Mouse (Mus musculus) intestine, postnatal 0 days (tissue): ENCODE measurements at regions not wholly inside any gene's neighbourhood (a gene's known extent, or its start where the extent isn't known, plus 50 kb on each side); places are given as distances from the start of the nearest gene placed in this dataset.

Source experiments
- ATAC-seq: fragments of 200-750 bp; cut with Nextera tagmentation; 2 replicates; pipeline ENCODE4 v1.8.0; 2017; ENCODE audit warnings: mild to moderate bottlenecking, moderate TSS enrichment, moderate library complexity
- H3K27ac ChIP-seq: fragments of 300-500 bp; sonication (generic); 2 replicates; pipeline ENCODE4 v1.5.1; 2014; ENCODE audit warnings: mild to moderate bottlenecking, low read depth, low read length, moderate library complexity
- H3K27me3 ChIP-seq: fragments of 300-500 bp; sonication (generic); replicated peaks from 2 replicates; pipeline ENCODE4 v1.6.1; 2014; ENCODE audit warnings: low read length, mixed read lengths; ENCODE audit not compliant: control insufficient read depth, insufficient read depth
- H3K36me3 ChIP-seq: fragments of 300-500 bp; sonication (generic); 2 replicates; pipeline ENCODE4 v1.6.1; 2014; ENCODE audit warnings: mild to moderate bottlenecking, moderate library complexity; ENCODE audit not compliant: control insufficient read depth, insufficient read depth
- H3K4me1 ChIP-seq: fragments of 300-500 bp; sonication (generic); replicated peaks from 2 replicates; pipeline ENCODE4 v1.6.1; 2014; ENCODE audit warnings: antibody characterized with exemption, low read length, mixed read lengths; ENCODE audit not compliant: control insufficient read depth, insufficient read depth
- H3K4me2 ChIP-seq: fragments of 300-500 bp; sonication (generic); replicated peaks from 2 replicates; pipeline ENCODE4 v1.6.1; 2014; ENCODE audit warnings: low read depth, mild to moderate bottlenecking, moderate library complexity
- H3K4me3 ChIP-seq: fragments of 300-500 bp; sonication (generic); 2 replicates; pipeline ENCODE4 v1.5.1; 2014; ENCODE audit warnings: low read depth, low read length
- H3K9ac ChIP-seq: fragments of 300-500 bp; sonication (generic); 2 replicates; pipeline ENCODE4 v1.6.1; 2014; ENCODE audit warnings: mild to moderate bottlenecking, low read depth, low read length
- H3K9me3 ChIP-seq: fragments of 300-500 bp; sonication (generic); 2 replicates; pipeline ENCODE4 v1.6.1; 2016; ENCODE audit warnings: mixed run types; ENCODE audit not compliant: control insufficient read depth
- CTCF ChIP-seq: sonication (generic); IDR thresholded peaks from 2 replicates; pipeline ENCODE4 v1.5.1; 2016; ENCODE audit warnings: low read depth, mild to moderate bottlenecking, control low read depth, antibody characterized with exemption, moderate library complexity
- WGBS: fragments of 180-500 bp; shearing (Covaris S2); extraction: QIAGEN DNeasy Blood & Tissue Kit; methylation state at CpG from one replicate; pipeline ENCODE4 v1.1.7; 2014; 5-methylcytosine and 5-hydroxymethylcytosine counted together

- H3K9me3 ChIP-seq, result no peaks in the 10 kb centered on the region
- H3K4me3 ChIP-seq, result no peak overlapping the region
- peak overlapping the region; percentile 28 for H3K4me2 ChIP-seq
- no peaks in the 10 kb centered on the region for H3K4me1 ChIP-seq
- no peak for TF ChIP-seq CTCF
- no peak overlapping the region for H3K9ac ChIP-seq
- H3K27ac ChIP-seq, result no peak overlapping the region
- H3K27me3 ChIP-seq, result no peaks in the 10 kb centered on the region
- WGBS, result 53% methylated on average over 19 of the region's 19 CpGs
- ATAC-seq, result no peak
- no peaks in the 10 kb centered on the region for H3K36me3 ChIP-seq
Measured at GRCm38 (mm10) chr8:11914681-11915474, 74.6 kb downstream of the Tex29 start.

DNA sequence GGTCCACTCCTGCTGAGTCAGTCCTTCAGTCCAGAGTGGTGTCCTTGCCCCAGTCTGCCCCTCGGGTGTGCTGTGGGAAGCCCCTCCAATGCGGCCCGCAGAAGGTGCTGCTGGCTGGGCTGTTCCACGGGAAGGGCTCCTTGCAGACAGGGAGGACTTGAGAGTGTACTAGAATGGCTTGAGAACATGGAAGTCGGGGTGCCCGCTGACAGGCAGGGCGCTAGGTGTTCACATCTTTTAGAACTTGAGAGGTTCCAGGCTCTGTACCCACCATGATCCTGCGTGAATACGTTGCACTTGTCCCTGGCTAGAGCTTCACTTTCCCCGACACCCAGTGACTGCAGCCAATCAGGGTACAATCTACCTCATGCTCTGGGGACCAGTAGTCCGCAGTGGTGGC is 75.4 kb downstream of the Tex29 start:
- no peak for TF ChIP-seq CTCF

DNA sequence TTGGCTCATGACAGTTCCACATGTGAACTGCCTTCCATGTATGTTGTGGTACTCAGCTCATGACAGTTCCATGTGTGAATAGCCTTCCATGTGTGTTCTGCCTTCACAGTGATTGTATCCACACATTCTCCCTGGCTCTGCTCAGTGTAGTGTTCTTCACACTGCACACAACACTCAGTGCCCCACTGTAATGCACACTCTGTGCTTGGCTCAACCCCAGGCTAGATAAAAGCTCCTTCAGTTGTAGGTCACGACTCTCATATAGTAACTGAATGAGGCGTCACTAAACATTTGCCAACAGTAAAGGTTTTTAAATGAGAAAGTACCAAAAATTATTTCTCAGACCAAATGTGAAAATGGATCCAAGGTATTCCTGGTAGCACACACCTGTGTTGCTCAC is 79.6 kb downstream of the Tex29 start:
- H3K4me2 ChIP-seq, result no peak overlapping the region

More for the DNA sequence above, 75.4 kb downstream of the Tex29 start:
- 88% methylated on average over 11 of the region's 11 CpGs for WGBS
- Histone ChIP-seq H3K27ac (no peak overlapping the region), H3K27me3 (no peaks in the 10 kb centered on the region), H3K9me3 (no peaks in the 10 kb centered on the region), H3K4me3 (no peak overlapping the region), H3K4me2 (no peak overlapping the region), H3K36me3 (no peaks in the 10 kb centered on the region), H3K4me1 (no peaks in the 10 kb centered on the region), H3K9ac (no peak overlapping the region)
- ATAC-seq, result no peak

DNA sequence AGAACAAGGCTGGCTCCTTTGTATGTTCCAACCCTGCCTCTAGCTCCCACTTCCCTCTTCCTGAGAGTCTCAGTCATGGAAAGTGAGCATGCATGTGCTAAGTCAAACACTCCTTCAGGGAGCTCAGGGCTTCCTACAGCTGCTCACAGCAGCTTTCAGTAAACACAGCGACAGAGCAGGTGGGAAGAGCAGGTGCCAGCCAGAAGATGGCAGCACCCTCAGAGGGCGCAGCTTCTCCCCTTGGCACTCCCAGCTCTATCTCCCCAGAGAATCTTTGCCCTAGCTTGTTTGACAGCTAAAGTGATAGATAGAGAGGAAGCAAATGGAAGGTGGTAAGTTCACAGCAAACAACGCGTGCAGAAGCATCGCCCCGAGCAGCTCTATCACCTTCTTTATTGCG is 82.8 kb downstream of the Tex29 start:
- no peak for ATAC-seq
- H3K27ac ChIP-seq, result no peak overlapping the region
- peak; percentile 62 for TF ChIP-seq CTCF
- 37% methylated on average over 7 of the region's 7 CpGs for WGBS
- no peaks in the 10 kb centered on the region for H3K9me3 ChIP-seq
- H3K36me3 ChIP-seq, result no peaks in the 10 kb centered on the region
- no peaks in the 10 kb centered on the region for H3K4me1 ChIP-seq
- H3K9ac ChIP-seq, result no peak overlapping the region
- H3K4me3 ChIP-seq, result no peak overlapping the region
- H3K27me3 ChIP-seq, result no peaks in the 10 kb centered on the region
- H3K4me2 ChIP-seq, result no peak overlapping the region

More for the DNA sequence above, 79.6 kb downstream of the Tex29 start:
- H3K4me1 ChIP-seq, result no peaks in the 10 kb centered on the region
- ATAC-seq, result no peak
- H3K27me3 ChIP-seq, result no peaks in the 10 kb centered on the region
- no peaks in the 10 kb centered on the region for H3K36me3 ChIP-seq
- TF ChIP-seq CTCF, result no peak
- 84% methylated on average over 2 of the region's 2 CpGs for WGBS
- H3K9ac ChIP-seq, result no peak overlapping the region
- H3K4me3 ChIP-seq, result no peak overlapping the region
- H3K9me3 ChIP-seq, result no peaks in the 10 kb centered on the region
- H3K27ac ChIP-seq, result no peak overlapping the region

GRCm38 (mm10) chr8:11924165-11924564 is 83.9 kb downstream of the Tex29 start:
- no peaks in the 10 kb centered on the region for H3K4me1 ChIP-seq
- WGBS, result 63% methylated on average over 11 of the region's 11 CpGs
- no peak for ATAC-seq

GRCm38 (mm10) chr8:11942892-11943332 is 102.6 kb downstream of the Tex29 start:
- peak; percentile 38; the same call in 1 of the 2 replicates for ATAC-seq
- Histone ChIP-seq H3K36me3 (no peaks in the 10 kb centered on the region), H3K9me3 (no peaks in the 10 kb centered on the region), H3K27ac (no peak overlapping the region), H3K27me3 (no peaks in the 10 kb centered on the region), H3K4me2 (no peak overlapping the region), H3K4me3 (no peak overlapping the region), H3K4me1 (no peaks in the 10 kb centered on the region), H3K9ac (no peak overlapping the region)
- peak; percentile 89 for TF ChIP-seq CTCF
- 24% methylated on average over 6 of the region's 6 CpGs for WGBS

More at GRCm38 (mm10) chr8:11924165-11924564, 83.9 kb downstream of the Tex29 start:
- H3K4me2 ChIP-seq, result no peak overlapping the region
- TF ChIP-seq CTCF, result peak; percentile 75
- no peaks in the 10 kb centered on the region for H3K27me3 ChIP-seq
- H3K27ac ChIP-seq, result no peak overlapping the region
- no peak overlapping the region for H3K4me3 ChIP-seq
- H3K9ac ChIP-seq, result no peak overlapping the region
- H3K36me3 ChIP-seq, result no peaks in the 10 kb centered on the region
- H3K9me3 ChIP-seq, result no peaks in the 10 kb centered on the region
